Mouse (Mus musculus) testis, adult 2 months (tissue): Measurements from ENCODE around the gene Macf1.

Source experiments
- CTCF ChIP-seq: fragments of 200-500 bp; IDR thresholded peaks from 2 replicates; pipeline ENCODE4 v1.5.1; 2012; ENCODE audit warnings: low read depth, mild to moderate bottlenecking, inconsistent platforms, low read length, moderate library complexity; ENCODE audit not compliant: control insufficient read depth, insufficient read depth, insufficient replicate concordance
- POLR2A ChIP-seq: fragments of 200-500 bp; IDR thresholded peaks from 2 replicates; pipeline ENCODE4 v1.6.1; 2012; ENCODE audit warnings: low read depth, mild to moderate bottlenecking, inconsistent platforms, low read length, moderate library complexity; ENCODE audit not compliant: control insufficient read depth

- TF ChIP-seq POLR2A = no peak
- no peak for TF ChIP-seq CTCF
Measured at GRCm38 (mm10) chr4:123417478-123417877, 266.7 kb downstream of the Macf1 start.
